ENCODE assay signal across 27 mouse cellular contexts in the genomic region with DNA sequence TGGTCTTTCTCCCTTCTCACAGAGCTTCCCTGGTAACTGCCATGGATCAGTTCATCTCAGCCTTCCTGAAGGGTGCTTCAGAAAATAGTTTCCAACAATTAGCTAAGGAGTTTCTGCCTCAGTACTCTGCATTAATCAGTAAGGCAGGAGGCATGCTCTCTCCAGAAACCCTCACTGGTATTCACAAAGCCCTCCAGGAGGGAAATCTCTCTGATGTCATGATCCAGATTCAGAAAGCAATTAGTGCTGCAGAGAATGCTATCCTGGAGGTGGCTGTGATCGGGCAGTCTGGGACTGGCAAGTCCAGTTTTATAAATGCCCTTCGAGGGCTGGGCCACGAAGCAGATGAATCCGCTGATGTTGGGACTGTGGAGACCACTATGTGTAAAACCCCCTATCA. TPM values are rescaled to one million over a fixed set of nuclear protein-coding genes. Genes with fewer than 3 reads are reported as not detected.
A peak's percentile ranks its signal among the peaks of the same experiment; 100 is the strongest.
DNase-seq lines count a peak whose midpoint lies in the region; ATAC-seq and TF ChIP-seq lines count a peak whose summit lies in the region.
"Had no signal": no experiment of that assay in that cellular context is flagged by ENCODE, and none has a peak within 500 bp of the region (broad histone marks: within the 10 kb centered on the region; RNA-seq: fewer than 3 reads in every experiment).

No protein-coding gene starts in this region.

- no peaks in the 10 kb centered on the region for H3K4me1 ChIP-seq in heart, embryonic 11.5 days (ENCODE audit: control insufficient read depth, insufficient read depth, low read length)
- H3K4me1 ChIP-seq in thymus, adult 2 months (replicated peaks; ENCODE audit: control insufficient read depth, insufficient read depth, low read length): peaks cover 28% of the 10 kb centered on the region
- H3K4me1 ChIP-seq: embryonic facial prominence, embryonic 12.5 days; embryonic facial prominence, embryonic 15.5 days; hindbrain, embryonic 12.5 days; intestine, embryonic 15.5 days had no signal

- no peak for TF ChIP-seq POLR2A in thymus, adult 2 months (IDR thresholded peaks at IDR 0.05; ENCODE audit: control insufficient read depth, extremely low read depth, insufficient read depth, low read length, poor library complexity)

- no peaks in the 10 kb centered on the region for H3K27me3 ChIP-seq in heart, embryonic 11.5 days (ENCODE audit: control insufficient read depth, insufficient read depth, low read length)
- H3K27me3 ChIP-seq in thymus, adult 2 months (ENCODE audit: control insufficient read depth, insufficient read depth, low read length): no peaks in the 10 kb centered on the region
- H3K27me3 ChIP-seq: CH12.LX; embryonic facial prominence, embryonic 12.5 days; embryonic facial prominence, embryonic 15.5 days; forebrain, embryonic 13.5 days; hindbrain, embryonic 12.5 days; intestine, embryonic 15.5 days had no signal

- DNase-seq in heart, adult 11 months: peak; percentile 81
- DNase-seq in thymus, adult 2 months: no peak
- DNase-seq in thymus, postnatal 10 days (ENCODE audit: low spot score in 2 of 2): no peak
- DNase-seq in retina, postnatal 1 day: peak; percentile 27
- DNase-seq in kidney, postnatal 4 days: no peak
- DNase-seq: adrenal gland, postnatal 10 days; adrenal gland, postnatal 36 days; B cell, adult 2 months; cerebellum, adult 18-20 months; cerebellum, adult 9-10 months; cerebellum, postnatal 14 days; gastrocnemius, postnatal 10 days; gastrocnemius, postnatal 36 days; kidney, adult 11 months had no signal

- H3K36me3 ChIP-seq in heart, embryonic 11.5 days (ENCODE audit: control insufficient read depth, insufficient read depth, low read length): no peaks in the 10 kb centered on the region
- peaks cover 19% of the 10 kb centered on the region for H3K36me3 ChIP-seq in thymus, adult 2 months (ENCODE audit: control insufficient read depth, insufficient read depth, low read length)
- H3K36me3 ChIP-seq: embryonic facial prominence, embryonic 12.5 days; embryonic facial prominence, embryonic 15.5 days; hindbrain, embryonic 12.5 days; intestine, embryonic 15.5 days had no signal

- no peak for TF ChIP-seq CTCF in thymus, adult 2 months (IDR thresholded peaks at IDR 0.05; ENCODE audit: borderline replicate concordance, control insufficient read depth, extremely low read depth, insufficient read depth, low read length, poor library complexity)

- H3K27ac ChIP-seq in heart, embryonic 11.5 days (ENCODE audit: low read depth, low read length): no peak overlapping the region
- H3K27ac ChIP-seq in thymus, adult 2 months (ENCODE audit: control insufficient read depth, insufficient read depth, low read length): peak overlapping the region; percentile 68
- H3K27ac ChIP-seq: embryonic facial prominence, embryonic 12.5 days; embryonic facial prominence, embryonic 15.5 days; forebrain, embryonic 13.5 days; hindbrain, embryonic 12.5 days; intestine, embryonic 15.5 days had no signal

- ATAC-seq in heart, embryonic 11.5 days (replicated peaks; ENCODE audit: insufficient number of reproducible peaks, low FRiP score, low TSS enrichment): no peak
- ATAC-seq: activated CD4-positive, CD25-positive, alpha-beta regulatory T cell, adult 4 months; forebrain, embryonic 13.5 days; forebrain, embryonic 16.5 days; hindbrain, embryonic 16.5 days; intestine, embryonic 15.5 days had no signal

- no peak overlapping the region for H3K9ac ChIP-seq in heart, embryonic 11.5 days (ENCODE audit: low read depth, low read length)
- H3K9ac ChIP-seq: embryonic facial prominence, embryonic 12.5 days; embryonic facial prominence, embryonic 15.5 days; forebrain, embryonic 13.5 days; hindbrain, embryonic 12.5 days; intestine, embryonic 15.5 days had no signal

- no peak overlapping the region for H3K4me3 ChIP-seq in heart, embryonic 11.5 days (ENCODE audit: low read depth, low read length)
- H3K4me3 ChIP-seq in thymus, adult 2 months (ENCODE audit: control insufficient read depth, insufficient read depth, low read length): no peak overlapping the region
- H3K4me3 ChIP-seq: embryonic facial prominence, embryonic 12.5 days; embryonic facial prominence, embryonic 15.5 days; forebrain, embryonic 13.5 days; hindbrain, embryonic 12.5 days; intestine, embryonic 15.5 days had no signal

- no peaks in the 10 kb centered on the region for H3K9me3 ChIP-seq in heart, embryonic 11.5 days (replicated peaks; ENCODE audit: control insufficient read depth, low read length)
- H3K9me3 ChIP-seq: embryonic facial prominence, embryonic 12.5 days; embryonic facial prominence, embryonic 15.5 days; forebrain, embryonic 13.5 days; G1E; hindbrain, embryonic 12.5 days; intestine, embryonic 15.5 days had no signal

- no peak overlapping the region for H3K4me2 ChIP-seq in heart, embryonic 11.5 days
- H3K4me2 ChIP-seq: embryonic facial prominence, embryonic 12.5 days; embryonic facial prominence, embryonic 15.5 days; forebrain, embryonic 13.5 days; hindbrain, embryonic 12.5 days; intestine, embryonic 15.5 days had no signal

- WGBS in heart, embryonic 11.5 days (ENCODE audit: insufficient replicate concordance): 89% methylated on average over 4 of the region's 4 CpGs
- WGBS in thymus, adult 2 months: 98% methylated on average over 4 of the region's 4 CpGs

RNA-seq across cellular contexts. Expression of a gene that starts 19.0 kb away (rescaled TPM):
- polyA plus RNA-seq in heart, embryonic 11.5 days (2014; fragmentation: Nextera tagmentation; extraction: Ambion mirVana): 0.58 and 0.96 TPM in 2 replicates
- 37.5 and 45.3 TPM in 2 replicates for polyA plus RNA-seq in thymus, adult 2 months (2012; rRNA removed)

RNA-seq across cellular contexts. Expression of a gene that starts 19.3 kb away (rescaled TPM):
- polyA plus RNA-seq in heart, embryonic 11.5 days (2014; fragmentation: Nextera tagmentation; extraction: Ambion mirVana): not detected in 2 replicates
- 0.19 TPM in 1 of 2 replicates, not detected in the other for polyA plus RNA-seq in thymus, adult 2 months (2012; rRNA removed)
- polyA plus RNA-seq: embryonic facial prominence, embryonic 12.5 days; forebrain, embryonic 13.5 days; forebrain, embryonic 16.5 days; G1E; heart, embryonic 14.5 days; hindbrain, embryonic 12.5 days; hindbrain, embryonic 16.5 days; intestine, embryonic 15.5 days had no signal

RNA-seq across cellular contexts. Expression of a gene that starts 31.4 kb away (rescaled TPM):
- polyA plus RNA-seq in heart, embryonic 11.5 days (2014; fragmentation: Nextera tagmentation; extraction: Ambion mirVana): not detected in 2 replicates
- polyA plus RNA-seq in thymus, adult 2 months (2012; rRNA removed): 26.0 and 29.1 TPM in 2 replicates
- polyA plus RNA-seq: forebrain, embryonic 13.5 days; forebrain, embryonic 16.5 days; heart, embryonic 14.5 days; hindbrain, embryonic 12.5 days had no signal

RNA-seq across cellular contexts. Expression of a gene that starts 44.3 kb away (rescaled TPM):
- not detected in 2 replicates for polyA plus RNA-seq in heart, embryonic 11.5 days (2014; fragmentation: Nextera tagmentation; extraction: Ambion mirVana)
- 4.0 and 4.1 TPM in 2 replicates for polyA plus RNA-seq in thymus, adult 2 months (2012; rRNA removed)

RNA-seq across cellular contexts. Expression of a gene that starts 46.7 kb away (rescaled TPM):
- not detected in 2 replicates for polyA plus RNA-seq in heart, embryonic 11.5 days (2014; fragmentation: Nextera tagmentation; extraction: Ambion mirVana)
- not detected in 2 replicates for polyA plus RNA-seq in thymus, adult 2 months (2012; rRNA removed)
- polyA plus RNA-seq: embryonic facial prominence, embryonic 12.5 days; forebrain, embryonic 13.5 days; forebrain, embryonic 16.5 days; G1E; heart, embryonic 14.5 days; heart, postnatal 0 days; hindbrain, embryonic 12.5 days; hindbrain, embryonic 16.5 days; intestine, embryonic 15.5 days had no signal

Comparison
In these comparisons a context has a peak if more than half of its experiments do, and no peak if none do; other contexts are left out.
1. DNase-seq: peak in heart, adult 11 months (single experiment) and retina, postnatal 1 day (single experiment); none in thymus, adult 2 months (single experiment), thymus, postnatal 10 days (0 of 2) and kidney, postnatal 4 days (0 of 2).
2. RNA of a gene that starts 19.0 kb away (polyA plus RNA-seq): 37.5 to 45.3 TPM in thymus, adult 2 months; 0.58 to 0.96 TPM in heart, embryonic 11.5 days; every median in the first group is over 10 times any median in the second.
3. RNA of a gene that starts 31.4 kb away (polyA plus RNA-seq): 26.0 to 29.1 TPM in thymus, adult 2 months; not detected in heart, embryonic 11.5 days; every median in the first group is over 10 times any median in the second.